Mouse (Mus musculus) MEL (cell line): ENCODE measurements around the gene Syn2.

Experiments
- CTCF ChIP-seq, 3 experiments: IDR thresholded peaks in 2 of 3; conservative IDR thresholded peaks in 1 of 3; 2 replicates each; pipeline ENCODE4 v1.5.1; 2011 to 2012; ENCODE audit warnings: low read length in 3 of 3, low read depth in 2 of 3, mild to moderate bottlenecking in 2 of 3, improper control_type of control experiment in 1 of 3, inconsistent platforms in 1 of 3, mixed read lengths in 1 of 3, moderate library complexity in 1 of 3; ENCODE audit not compliant: control insufficient read depth in 1 of 3, insufficient read depth in 1 of 3, poor library complexity in 1 of 3, severe bottlenecking in 1 of 3
- EP300 ChIP-seq, 2 experiments: IDR thresholded peaks; 2 replicates each; pipeline ENCODE4 v1.6.1; 2011; ENCODE audit warnings: improper control_type of control experiment in 2 of 2, low read length in 2 of 2, low read depth in 1 of 2, mild to moderate bottlenecking in 1 of 2
- KAT2A ChIP-seq: conservative IDR thresholded peaks from 2 replicates; pipeline ENCODE4 v1.6.1; 2012; ENCODE audit warnings: low read depth, low read length, improper control_type of control experiment, inconsistent platforms
- MAFK ChIP-seq: IDR thresholded peaks from 2 replicates; pipeline ENCODE4 v1.6.1; 2011; ENCODE audit warnings: low read depth, mild to moderate bottlenecking, low read length, improper control_type of control experiment, borderline replicate concordance
- POLR2AphosphoS2 ChIP-seq: IDR thresholded peaks from 2 replicates; pipeline ENCODE4 v1.6.1; 2011; ENCODE audit warnings: low read length, improper control_type of control experiment
- TAL1 ChIP-seq: IDR thresholded peaks from 2 replicates; pipeline ENCODE4 v1.6.1; 2012; ENCODE audit warnings: mild to moderate bottlenecking, inconsistent platforms, low read length, moderate library complexity, mixed read lengths

GRCm38 (mm10) chr6:115085274-115085841 is 49.3 kb upstream of the Syn2 start:
- TF ChIP-seq EP300 (IDR thresholded peaks at IDR 0.05; ENCODE audit: low read depth in 1 of 2, low read length in 2 of 2) (no peak), POLR2AphosphoS2 (no peak), CTCF (IDR thresholded peaks at IDR 0.05 in 2 of 3, conservative IDR thresholded peaks at IDR 0.05 in 1 of 3; ENCODE audit: control insufficient read depth in 1 of 3, insufficient read depth in 1 of 3, low read depth in 2 of 3, low read length in 3 of 3, poor library complexity in 1 of 3, severe bottlenecking in 1 of 3) (no peak), MAFK (no peak), TAL1 (no peak), KAT2A (no peak)
